27 mouse cellular contexts compared by ENCODE assay signal in genomic region chr4:20893872-20894271, GRCm38 (mm10).
DNase-seq lines count a peak whose midpoint lies in the region; ATAC-seq and TF ChIP-seq lines count a peak whose summit lies in the region.
"Had no signal": no experiment of that assay in that cellular context is flagged by ENCODE, and none has a peak within 500 bp of the region (broad histone marks: within the 10 kb centered on the region; RNA-seq: fewer than 3 reads in every experiment).

No protein-coding gene starts in this region.

- no peak overlapping the region for H3K4me3 ChIP-seq in forebrain, embryonic 12.5 days (replicated peaks)
- no peak overlapping the region for H3K4me3 ChIP-seq in forebrain, embryonic 10.5 days
- H3K4me3 ChIP-seq in hindbrain, postnatal 0 days (ENCODE audit: low read length), result no peak overlapping the region
- H3K4me3 ChIP-seq in hindbrain, embryonic 13.5 days, result no peak overlapping the region
- H3K4me3 ChIP-seq in lung, postnatal 0 days (ENCODE audit: low read depth, low read length), result no peak overlapping the region
- H3K4me3 ChIP-seq in MEL (ENCODE audit: control insufficient read depth in 1 of 2, insufficient read depth in 1 of 2, low read depth in 2 of 2, low read length in 2 of 2), result no peak overlapping the region
- H3K4me3 ChIP-seq: limb, embryonic 13.5 days; liver, embryonic 12.5 days; lung, embryonic 15.5 days; neural tube, embryonic 12.5 days; stomach, embryonic 15.5 days had no signal

- no peak for TF ChIP-seq EP300 in lung, postnatal 0 days (IDR thresholded peaks at IDR 0.05)
- TF ChIP-seq EP300 in MEL (IDR thresholded peaks at IDR 0.05; ENCODE audit: low read depth in 1 of 2, low read length in 2 of 2), result no peak

- no peak overlapping the region for H3K4me2 ChIP-seq in forebrain, embryonic 12.5 days
- no peak overlapping the region for H3K4me2 ChIP-seq in hindbrain, postnatal 0 days (ENCODE audit: low read depth, low read length)
- no peak overlapping the region for H3K4me2 ChIP-seq in hindbrain, embryonic 13.5 days
- H3K4me2 ChIP-seq in lung, postnatal 0 days (replicated peaks; ENCODE audit: low read depth, low read length), result no peak overlapping the region
- H3K4me2 ChIP-seq: limb, embryonic 13.5 days; liver, embryonic 12.5 days; lung, embryonic 15.5 days; neural tube, embryonic 12.5 days; stomach, embryonic 15.5 days had no signal

- no peaks in the 10 kb centered on the region for H3K27me3 ChIP-seq in forebrain, embryonic 12.5 days
- no peaks in the 10 kb centered on the region for H3K27me3 ChIP-seq in forebrain, embryonic 10.5 days (ENCODE audit: poor library complexity, severe bottlenecking)
- no peaks in the 10 kb centered on the region for H3K27me3 ChIP-seq in hindbrain, postnatal 0 days (ENCODE audit: insufficient read depth, low read length)
- no peaks in the 10 kb centered on the region for H3K27me3 ChIP-seq in hindbrain, embryonic 13.5 days
- H3K27me3 ChIP-seq in lung, postnatal 0 days (replicated peaks; ENCODE audit: insufficient read depth, low read length), result no peaks in the 10 kb centered on the region
- no peaks in the 10 kb centered on the region for H3K27me3 ChIP-seq in MEL (ENCODE audit: control insufficient read depth in 1 of 2, insufficient read depth in 2 of 2, low read length in 2 of 2)
- H3K27me3 ChIP-seq: limb, embryonic 13.5 days; liver, embryonic 12.5 days; lung, embryonic 15.5 days; neural tube, embryonic 12.5 days; Patski; stomach, embryonic 15.5 days had no signal

- H3K79me2 ChIP-seq in MEL (ENCODE audit: control insufficient read depth, insufficient read depth, low read length, poor library complexity), result no peaks in the 10 kb centered on the region

- no peak overlapping the region for H3K27ac ChIP-seq in forebrain, embryonic 12.5 days
- no peak overlapping the region for H3K27ac ChIP-seq in forebrain, embryonic 10.5 days
- H3K27ac ChIP-seq in hindbrain, postnatal 0 days, result no peak overlapping the region
- H3K27ac ChIP-seq in hindbrain, embryonic 13.5 days, result no peak overlapping the region
- H3K27ac ChIP-seq in lung, postnatal 0 days (ENCODE audit: low read length), result no peak overlapping the region
- no peak overlapping the region for H3K27ac ChIP-seq in MEL (ENCODE audit: control insufficient read depth, low read depth, low read length)
- H3K27ac ChIP-seq: limb, embryonic 13.5 days; liver, embryonic 12.5 days; lung, embryonic 15.5 days; macrophage; neural tube, embryonic 12.5 days; stomach, embryonic 15.5 days had no signal

- TF ChIP-seq CTCF in hindbrain, postnatal 0 days (IDR thresholded peaks at IDR 0.05; ENCODE audit: low read depth), result peak; percentile 53
- peak; percentile 22; the same call in 1 of the 2 replicates for TF ChIP-seq CTCF in lung, postnatal 0 days (IDR thresholded peaks at IDR 0.05)
- TF ChIP-seq CTCF in MEL (IDR thresholded peaks at IDR 0.05 in 2 of 3, conservative IDR thresholded peaks at IDR 0.05 in 1 of 3; ENCODE audit: control insufficient read depth in 1 of 3, insufficient read depth in 1 of 3, low read depth in 2 of 3, low read length in 3 of 3, poor library complexity in 1 of 3, severe bottlenecking in 1 of 3), result peak in 1 of 3 experiments; percentile 25; a peak in 1 of 6 replicates

- H3K36me3 ChIP-seq in forebrain, embryonic 12.5 days (replicated peaks), result no peaks in the 10 kb centered on the region
- H3K36me3 ChIP-seq in forebrain, embryonic 10.5 days (replicated peaks), result no peaks in the 10 kb centered on the region
- H3K36me3 ChIP-seq in hindbrain, postnatal 0 days (ENCODE audit: insufficient read depth, low read length), result no peaks in the 10 kb centered on the region
- H3K36me3 ChIP-seq in hindbrain, embryonic 13.5 days, result no peaks in the 10 kb centered on the region
- H3K36me3 ChIP-seq in lung, postnatal 0 days (ENCODE audit: insufficient read depth, low read length), result no peaks in the 10 kb centered on the region
- no peaks in the 10 kb centered on the region for H3K36me3 ChIP-seq in MEL (ENCODE audit: control insufficient read depth in 1 of 2, insufficient read depth in 2 of 2, low read length in 2 of 2)
- H3K36me3 ChIP-seq: limb, embryonic 13.5 days; liver, embryonic 12.5 days; lung, embryonic 15.5 days; neural tube, embryonic 12.5 days; stomach, embryonic 15.5 days had no signal

- no peak overlapping the region for H3K9ac ChIP-seq in forebrain, embryonic 12.5 days
- H3K9ac ChIP-seq in hindbrain, postnatal 0 days (replicated peaks; ENCODE audit: low read length), result no peak overlapping the region
- H3K9ac ChIP-seq in hindbrain, embryonic 13.5 days, result no peak overlapping the region
- no peak overlapping the region for H3K9ac ChIP-seq in lung, postnatal 0 days (replicated peaks; ENCODE audit: low read depth)
- H3K9ac ChIP-seq in MEL (ENCODE audit: control insufficient read depth, low read depth, low read length, poor library complexity, severe bottlenecking), result no peak overlapping the region
- H3K9ac ChIP-seq: limb, embryonic 13.5 days; liver, embryonic 12.5 days; lung, embryonic 15.5 days; neural tube, embryonic 12.5 days; stomach, embryonic 15.5 days had no signal

- H3K4me1 ChIP-seq in forebrain, embryonic 12.5 days, result no peaks in the 10 kb centered on the region
- no peaks in the 10 kb centered on the region for H3K4me1 ChIP-seq in forebrain, embryonic 10.5 days
- no peaks in the 10 kb centered on the region for H3K4me1 ChIP-seq in hindbrain, postnatal 0 days (ENCODE audit: insufficient read depth, low read length)
- H3K4me1 ChIP-seq in hindbrain, embryonic 13.5 days (replicated peaks), result no peaks in the 10 kb centered on the region
- H3K4me1 ChIP-seq in lung, postnatal 0 days (ENCODE audit: insufficient read depth, low read depth, low read length), result no peaks in the 10 kb centered on the region
- no peaks in the 10 kb centered on the region for H3K4me1 ChIP-seq in MEL (ENCODE audit: control insufficient read depth in 1 of 2, insufficient read depth in 2 of 2, low read length in 2 of 2)
- H3K4me1 ChIP-seq: limb, embryonic 13.5 days; liver, embryonic 12.5 days; lung, embryonic 15.5 days; neural tube, embryonic 12.5 days; stomach, embryonic 15.5 days had no signal

- DNase-seq in forebrain, embryonic 10.5 days (ENCODE audit: extremely low spot score, low spot score), result no peak
- peak; percentile 18 for DNase-seq in hindbrain, postnatal 0 days (ENCODE audit: low spot score)
- no peak for DNase-seq in lung, postnatal 0 days (ENCODE audit: low spot score)
- no peak for DNase-seq in lung, postnatal 36 days
- DNase-seq in MEL (ENCODE audit: low read depth, low spot score), result no peak
- no peak for DNase-seq in ovary, postnatal 10 days (ENCODE audit: low spot score)
- DNase-seq: adrenal gland, postnatal 36 days; cerebellum, adult 18-20 months; cerebellum, postnatal 36 days; embryo, embryonic 11 days; gastrocnemius, postnatal 36 days; kidney, adult 2 months; kidney, postnatal 10 days; layer of hippocampus, postnatal 36 days; right cerebral cortex, adult 18-20 months; right cerebral cortex, postnatal 4 days; thymus, adult 18-20 months; thymus, postnatal 36 days had no signal

- WGBS in forebrain, embryonic 12.5 days, result 73% methylated on average over 1 of the region's 1 CpGs
- whole genome bisulfite sequencing in forebrain, embryonic 10.5 days, result 75% methylated on average over 1 of the region's 1 CpGs
- 68% methylated on average over 1 of the region's 1 CpGs for WGBS in hindbrain, postnatal 0 days
- 77% methylated on average over 1 of the region's 1 CpGs for WGBS in hindbrain, embryonic 13.5 days
- 39% methylated on average over 1 of the region's 1 CpGs for WGBS in lung, postnatal 0 days

- no peak for TF ChIP-seq POLR2A in MEL (IDR thresholded peaks at IDR 0.05; ENCODE audit: control insufficient read depth in 1 of 2, insufficient read depth in 1 of 2, low read depth in 1 of 2, low read length in 2 of 2, poor library complexity in 1 of 2)

- H3K9me3 ChIP-seq in forebrain, embryonic 12.5 days, result no peaks in the 10 kb centered on the region
- no peaks in the 10 kb centered on the region for H3K9me3 ChIP-seq in forebrain, embryonic 10.5 days
- H3K9me3 ChIP-seq in hindbrain, postnatal 0 days (ENCODE audit: low read length), result no peaks in the 10 kb centered on the region
- H3K9me3 ChIP-seq in hindbrain, embryonic 13.5 days, result no peaks in the 10 kb centered on the region
- H3K9me3 ChIP-seq in lung, postnatal 0 days (ENCODE audit: low read length), result no peaks in the 10 kb centered on the region
- no peaks in the 10 kb centered on the region for H3K9me3 ChIP-seq in MEL (replicated peaks; ENCODE audit: insufficient read depth, low read length)
- H3K9me3 ChIP-seq: limb, embryonic 13.5 days; liver, embryonic 12.5 days; lung, embryonic 15.5 days; neural tube, embryonic 12.5 days; stomach, embryonic 15.5 days had no signal

- ATAC-seq in forebrain, embryonic 12.5 days (ENCODE audit: low FRiP score), result 0 out of 2 replicates have a peak, but pooled peaks have one; percentile 27
- ATAC-seq in hindbrain, postnatal 0 days, result no peak
- no peak for ATAC-seq in hindbrain, embryonic 13.5 days (ENCODE audit: low FRiP score)
- no peak for ATAC-seq in lung, postnatal 0 days
- ATAC-seq: liver, embryonic 12.5 days; Patski had no signal

- peak; percentile 43 for TF ChIP-seq RAD21 in MEL (IDR thresholded peaks at IDR 0.05; ENCODE audit: low read depth, low read length)

TF ChIP-seq in MEL, 35 proteins besides CTCF, POLR2A, EP300 and RAD21:
- TF ChIP-seq E2F4 (IDR thresholded peaks at IDR 0.05; ENCODE audit: borderline replicate concordance, low read depth, low read length), result no peak
- peak; percentile 39; the same call in 1 of the 2 replicates for TF ChIP-seq SMC3 (IDR thresholded peaks at IDR 0.05; ENCODE audit: low read depth, low read length)
